Mouse (Mus musculus) MEL (cell line): ENCODE measurements at regions not wholly inside any gene's neighbourhood (a gene's known extent, or its start where the extent isn't known, plus 50 kb on each side); places are given as distances from the start of the nearest gene placed in this dataset.

Source experiments
- DNase-seq: peaks from one replicate; pipeline ENCODE4 v3.0.0; 2011; ENCODE audit warnings: low read depth, low spot score
- H3K27ac ChIP-seq: 2 replicates; pipeline ENCODE4 v1.5.1; 2012; ENCODE audit warnings: low read depth, mild to moderate bottlenecking, control low read depth, low read length, moderate library complexity; ENCODE audit not compliant: control insufficient read depth
- H3K27me3 ChIP-seq, 2 experiments: fragments of 150-350 bp in 1 of 2; sonication (generic) in 1 of 2; 2 replicates each; pipeline ENCODE4 v1.6.1; 2012; ENCODE audit warnings: low read length in 2 of 2, mild to moderate bottlenecking in 2 of 2, improper control_type of control experiment in 1 of 2, moderate library complexity in 1 of 2; ENCODE audit not compliant: insufficient read depth in 2 of 2, control insufficient read depth in 1 of 2
- H3K36me3 ChIP-seq, 2 experiments: 2 replicates each; pipeline ENCODE4 v1.6.1; 2012 to 2014; ENCODE audit warnings: low read length in 2 of 2, improper control_type of control experiment in 1 of 2, inconsistent platforms in 1 of 2, mild to moderate bottlenecking in 1 of 2; ENCODE audit not compliant: insufficient read depth in 2 of 2, control insufficient read depth in 1 of 2
- H3K4me1 ChIP-seq, 2 experiments: fragments of 150-350 bp in 1 of 2; sonication (generic) in 1 of 2; 2 replicates each; pipeline ENCODE4 v1.6.1; 2012; ENCODE audit warnings: low read length in 2 of 2, improper control_type of control experiment in 1 of 2, mild to moderate bottlenecking in 1 of 2; ENCODE audit not compliant: insufficient read depth in 2 of 2, control insufficient read depth in 1 of 2
- H3K4me3 ChIP-seq, 2 experiments: fragments of 150-350 bp in 1 of 2; sonication (generic) in 1 of 2; 2 replicates each; pipeline ENCODE4 v1.5.1; 2012; ENCODE audit warnings: low read depth in 2 of 2, low read length in 2 of 2, mild to moderate bottlenecking in 2 of 2, moderate library complexity in 2 of 2, control low read depth in 1 of 2, improper control_type of control experiment in 1 of 2; ENCODE audit not compliant: control insufficient read depth in 1 of 2, insufficient read depth in 1 of 2
- H3K79me2 ChIP-seq: 2 replicates; pipeline ENCODE4 v1.6.1; 2012; ENCODE audit warnings: mild to moderate bottlenecking, low read length, moderate library complexity; ENCODE audit not compliant: control insufficient read depth, poor library complexity, insufficient read depth
- H3K9ac ChIP-seq: 2 replicates; pipeline ENCODE4 v1.6.1; 2012; ENCODE audit warnings: low read depth, mild to moderate bottlenecking, control low read depth, low read length, moderate library complexity; ENCODE audit not compliant: control insufficient read depth, poor library complexity, severe bottlenecking
- H3K9me3 ChIP-seq: fragments of 150-350 bp; sonication (generic); replicated peaks from 2 replicates; pipeline ENCODE4 v1.6.1; 2012; ENCODE audit warnings: mild to moderate bottlenecking, low read length, improper control_type of control experiment, moderate library complexity; ENCODE audit not compliant: insufficient read depth
- BHLHE40 ChIP-seq: IDR thresholded peaks from 2 replicates; pipeline ENCODE4 v1.6.1; 2012; ENCODE audit warnings: low read depth, mild to moderate bottlenecking, inconsistent platforms, low read length, improper control_type of control experiment, borderline replicate concordance
- CHD2 ChIP-seq: IDR thresholded peaks from 2 replicates; pipeline ENCODE4 v1.6.1; 2011; ENCODE audit warnings: low read length, improper control_type of control experiment
- E2F4 ChIP-seq: IDR thresholded peaks from 2 replicates; pipeline ENCODE4 v1.6.1; 2011; ENCODE audit warnings: low read depth, low read length, improper control_type of control experiment, borderline replicate concordance
- EP300 ChIP-seq, 2 experiments: IDR thresholded peaks; 2 replicates each; pipeline ENCODE4 v1.6.1; 2011; ENCODE audit warnings: improper control_type of control experiment in 2 of 2, low read length in 2 of 2, low read depth in 1 of 2, mild to moderate bottlenecking in 1 of 2
- KAT2A ChIP-seq: conservative IDR thresholded peaks from 2 replicates; pipeline ENCODE4 v1.6.1; 2012; ENCODE audit warnings: low read depth, low read length, improper control_type of control experiment, inconsistent platforms
- MEF2A ChIP-seq: IDR thresholded peaks from 2 replicates; pipeline ENCODE4 v1.6.1; 2014; ENCODE audit warnings: low read depth, mild to moderate bottlenecking, inconsistent platforms, low read length, improper control_type of control experiment; ENCODE audit not compliant: poor library complexity, insufficient replicate concordance, severe bottlenecking; ENCODE audit errors: extremely low read depth
- NELFE ChIP-seq: IDR thresholded peaks from 2 replicates; pipeline ENCODE4 v1.6.1; 2011; ENCODE audit warnings: low read depth, low read length, improper control_type of control experiment
- NRF1 ChIP-seq: IDR thresholded peaks from 2 replicates; pipeline ENCODE4 v1.6.1; 2014; ENCODE audit warnings: low read depth, mild to moderate bottlenecking, inconsistent platforms, low read length, improper control_type of control experiment, moderate library complexity; ENCODE audit not compliant: poor library complexity, insufficient read depth, severe bottlenecking
- RCOR1 ChIP-seq: IDR thresholded peaks from 2 replicates; pipeline ENCODE4 v1.6.1; 2012; ENCODE audit warnings: low read depth, mild to moderate bottlenecking, inconsistent platforms, low read length, improper control_type of control experiment
- TAL1 ChIP-seq: IDR thresholded peaks from 2 replicates; pipeline ENCODE4 v1.6.1; 2012; ENCODE audit warnings: mild to moderate bottlenecking, inconsistent platforms, low read length, moderate library complexity, mixed read lengths
- TCF12 ChIP-seq: IDR thresholded peaks from 2 replicates; pipeline ENCODE4 v1.6.1; 2014; ENCODE audit warnings: low read depth, mild to moderate bottlenecking, inconsistent platforms, low read length, improper control_type of control experiment, moderate library complexity
- USF1 ChIP-seq: IDR thresholded peaks from 2 replicates; pipeline ENCODE4 v1.6.1; 2014; ENCODE audit warnings: low read depth, mild to moderate bottlenecking, inconsistent platforms, low read length, improper control_type of control experiment, moderate library complexity
- ZC3H11A ChIP-seq: IDR thresholded peaks from 2 replicates; pipeline ENCODE4 v1.6.1; 2012; ENCODE audit warnings: low read depth, mild to moderate bottlenecking, inconsistent platforms, low read length, improper control_type of control experiment
- ZMIZ1 ChIP-seq: IDR thresholded peaks from 2 replicates; pipeline ENCODE4 v1.6.1; 2012; ENCODE audit warnings: low read depth, mild to moderate bottlenecking, inconsistent platforms, low read length, improper control_type of control experiment, moderate library complexity

GRCm38 (mm10) chr13:47335996-47336684, 213.7 kb downstream of the Rnf144b start:
- no peak overlapping the region for H3K27ac ChIP-seq
- H3K9me3 ChIP-seq, result no peaks in the 10 kb centered on the region
- no peaks in the 10 kb centered on the region for H3K27me3 ChIP-seq
- no peak for DNase-seq
- H3K9ac ChIP-seq, result no peak overlapping the region
- no peaks in the 10 kb centered on the region for H3K79me2 ChIP-seq
- no peaks in the 10 kb centered on the region for H3K36me3 ChIP-seq
- H3K4me1 ChIP-seq, result no peaks in the 10 kb centered on the region
- no peak for TF ChIP-seq NRF1
- TF ChIP-seq EP300 (IDR thresholded peaks at IDR 0.05; ENCODE audit: low read depth in 1 of 2, low read length in 2 of 2), result no peak
- no peak for TF ChIP-seq E2F4
- TF ChIP-seq TAL1, result no peak
- TF ChIP-seq, all 39 proteins: peak for 0
- no peak overlapping the region for H3K4me3 ChIP-seq

- H3K4me3 ChIP-seq, result no peak overlapping the region
- TF ChIP-seq CHD2, result no peak
- TF ChIP-seq BHLHE40, result no peak
- TF ChIP-seq USF1, result no peak
- no peak for TF ChIP-seq KAT2A
- no peak for TF ChIP-seq RCOR1
- no peak for TF ChIP-seq ZMIZ1
- no peak for TF ChIP-seq ZC3H11A
- TF ChIP-seq MEF2A, result no peak
- no peak for TF ChIP-seq NELFE
- no peak for TF ChIP-seq TCF12
- TF ChIP-seq TAL1, result no peak
- no peaks in the 10 kb centered on the region for H3K27me3 ChIP-seq
- no peaks in the 10 kb centered on the region for H3K36me3 ChIP-seq
- H3K27ac ChIP-seq, result no peak overlapping the region
- no peak overlapping the region for H3K9ac ChIP-seq
- H3K4me1 ChIP-seq, result no peaks in the 10 kb centered on the region
- H3K79me2 ChIP-seq, result no peaks in the 10 kb centered on the region
- DNase-seq, result no peak
- no peaks in the 10 kb centered on the region for H3K9me3 ChIP-seq
These were observed 214.5 kb downstream of the Rnf144b start for GRCm38 (mm10) chr13:47336865-47337441.
